Mouse (Mus musculus) Muller cell, postnatal 12 days (primary cell): ENCODE measurements around the gene Zfp638.
"Not testable (repeated sequence)": the region's sequence is repeated elsewhere in the genome, so short reads cannot be mapped to it uniquely, and the experiment has no call there.

Source experiments
- DNase-seq: peaks from one replicate; pipeline ENCODE4 v3.0.0-alpha.2; 2015; ENCODE audit errors: inconsistent ontology term

The Zfp638 gene

DNA sequence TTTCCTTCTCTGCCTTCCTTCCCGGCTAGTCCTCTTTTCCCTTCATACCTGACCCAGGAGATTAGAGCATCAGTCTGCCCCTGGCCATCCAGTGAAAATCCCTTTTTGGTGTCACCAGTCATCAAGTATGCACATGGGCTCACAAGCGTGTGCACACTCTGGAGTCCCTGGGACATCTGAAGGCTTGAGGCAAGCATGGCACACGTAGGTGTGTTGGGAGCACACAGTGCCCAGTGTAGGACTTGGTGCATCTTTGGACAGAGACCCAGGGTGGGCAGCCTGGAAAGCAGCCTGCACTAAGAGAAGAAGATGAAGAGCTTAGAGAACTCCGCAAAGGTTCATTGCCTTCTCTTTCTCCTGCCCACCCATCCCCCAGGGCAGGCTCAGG lies 143.0 kb downstream of the Zfp638 start:
- peak; percentile 18 for DNase-seq

GRCm38 (mm10) chr6:84010303-84011225 lies 143.7 kb downstream of the Zfp638 start:
- peak; percentile 93 for DNase-seq

GRCm38 (mm10) chr6:84014961-84015683 lies 148.2 kb downstream of the Zfp638 start:
- DNase-seq: peak; percentile 63

GRCm38 (mm10) chr6:84016851-84017250 lies 149.9 kb downstream of the Zfp638 start:
- DNase-seq: no peak

DNA sequence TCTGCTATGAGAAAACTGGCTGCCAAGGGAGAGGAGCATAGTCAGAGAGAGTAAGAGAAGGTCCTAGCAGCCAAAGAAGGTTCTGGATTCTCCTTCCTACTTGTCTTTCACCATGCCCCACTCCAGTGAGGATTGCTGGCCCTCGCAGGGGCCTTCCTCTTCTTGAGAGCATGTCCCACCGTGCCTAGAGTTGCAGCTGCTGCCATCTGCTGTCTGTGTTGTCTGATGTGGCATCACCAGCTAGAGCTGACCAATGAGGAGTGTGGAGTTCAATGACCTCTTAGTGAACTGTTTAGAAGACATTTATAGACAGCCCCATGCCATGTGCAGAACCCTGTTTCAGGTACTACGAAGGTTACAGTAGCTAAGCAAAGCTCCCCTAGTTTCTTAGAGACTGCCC lies 150.5 kb downstream of the Zfp638 start:
- DNase-seq: no peak

DNA sequence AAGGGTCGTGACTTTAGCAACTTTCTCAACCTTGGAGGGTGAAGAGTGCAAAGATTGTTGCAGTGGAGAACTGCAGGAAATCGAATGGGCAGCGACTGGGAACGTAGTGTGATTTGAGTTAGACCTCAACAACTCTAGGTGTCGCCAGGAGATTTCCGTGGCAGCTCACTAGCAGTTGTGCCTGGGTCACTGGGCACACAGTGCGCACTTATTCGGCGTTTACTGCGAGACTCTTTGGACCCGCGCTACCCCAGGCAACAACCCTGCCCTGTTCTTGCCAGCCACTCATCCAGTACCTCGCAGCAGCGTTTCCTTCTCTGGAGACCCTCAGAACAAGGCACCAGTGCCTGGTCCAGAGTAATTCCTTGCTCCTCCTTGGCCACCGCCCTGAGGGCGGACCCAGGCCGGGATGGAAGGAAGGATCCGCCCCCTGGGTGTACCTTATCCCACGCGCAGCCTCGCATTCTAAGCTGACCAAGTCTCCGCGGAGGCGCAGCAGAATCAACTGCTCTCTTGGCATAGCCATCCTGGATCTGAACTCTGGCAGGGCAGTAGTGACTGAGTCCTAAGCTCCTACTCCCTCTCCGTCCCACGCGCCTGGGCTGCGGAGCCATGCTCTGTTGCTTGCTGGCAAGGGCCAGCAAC lies 152.1 kb downstream of the Zfp638 start:
- peak; percentile 76 for DNase-seq

- DNase-seq: no peak
These were observed 153.1 kb downstream of the Zfp638 start for GRCm38 (mm10) chr6:84020002-84020401.

- DNase-seq: no peak
These were observed 155.1 kb downstream of the Zfp638 start for GRCm38 (mm10) chr6:84021990-84022389.

DNA sequence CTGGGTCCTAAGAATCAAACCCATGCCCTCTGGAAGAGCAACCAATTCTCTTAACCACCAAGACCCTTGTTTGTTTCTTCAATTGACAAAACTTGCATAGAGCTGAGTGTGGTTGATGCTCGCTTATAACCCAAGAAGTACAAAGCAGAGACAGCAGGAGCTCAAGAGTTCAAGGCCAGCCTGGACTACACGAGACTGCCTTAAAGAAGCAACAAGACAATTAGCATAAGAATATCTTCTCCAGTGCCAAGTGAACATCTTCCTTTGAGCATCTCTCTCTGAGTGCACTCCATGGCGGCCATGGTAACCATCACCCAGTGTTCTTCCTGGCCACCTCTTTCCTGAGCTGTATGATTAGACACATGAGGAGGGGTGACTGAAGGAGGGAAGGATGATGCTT lies 158.7 kb downstream of the Zfp638 start:
- no peak for DNase-seq

- no peak for DNase-seq
These were observed 161.9 kb downstream of the Zfp638 start for GRCm38 (mm10) chr6:84028791-84029190.

DNA sequence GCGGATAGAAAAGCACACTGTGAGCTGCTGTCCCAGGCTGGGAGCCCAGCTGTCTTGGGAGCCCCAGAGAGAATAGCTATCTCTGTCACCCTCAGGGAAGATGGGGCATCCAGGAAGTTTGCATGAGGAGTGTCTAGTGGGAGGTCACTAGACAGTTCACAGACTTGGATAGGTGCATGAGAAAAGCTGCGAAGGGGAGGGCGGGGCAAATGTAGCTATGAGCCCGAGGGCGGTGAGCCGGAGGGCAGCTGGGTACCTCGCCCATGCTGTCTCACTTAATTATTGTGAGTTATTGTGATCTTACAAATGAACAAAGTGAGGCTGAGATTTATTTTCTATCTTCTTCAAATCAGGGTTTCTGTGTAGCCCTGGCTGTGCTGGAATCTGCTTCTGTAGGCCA lies 162.9 kb downstream of the Zfp638 start:
- DNase-seq: no peak

DNA sequence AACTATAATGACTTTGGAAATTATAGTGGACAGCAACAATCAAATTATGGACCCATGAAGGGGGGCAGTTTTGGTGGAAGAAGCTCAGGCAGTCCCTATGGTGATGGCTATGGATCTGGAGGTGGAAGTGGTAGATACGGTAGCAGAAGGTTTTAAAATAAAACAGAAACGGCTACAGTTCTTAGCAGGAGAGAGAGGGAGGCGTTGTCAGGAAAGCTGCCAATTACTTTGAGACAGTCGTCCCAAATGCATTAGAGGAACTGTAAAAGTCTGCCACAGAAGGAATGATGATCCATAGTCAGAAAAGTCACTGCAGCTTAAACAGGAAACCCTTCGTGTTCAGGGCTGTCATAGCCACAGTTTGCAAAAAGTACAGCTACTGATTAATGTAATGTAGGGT lies 165.6 kb downstream of the Zfp638 start:
- DNase-seq: not testable (repeated sequence)
